Mouse (Mus musculus): ENCODE measurements around the gene Itpr3. TPM values are rescaled to one million over a fixed set of nuclear protein-coding genes. Genes with fewer than 3 reads are reported as not detected.

Gene Itpr3
- polyA plus RNA-seq, 1 experiment from 2014 or later, result 1.1 TPM

- no peak overlapping the region for H3K4me2 ChIP-seq (ENCODE audit: low read depth, low read length)
- no peaks in the 10 kb centered on the region for H3K27me3 ChIP-seq (ENCODE audit: control insufficient read depth, insufficient read depth, low read depth, low read length)
- peaks cover 15% of the 10 kb centered on the region for H3K4me1 ChIP-seq (ENCODE audit: control insufficient read depth, low read depth, low read length)
- peaks cover 3% of the 10 kb centered on the region; the same call in 1 of the 2 replicates for H3K36me3 ChIP-seq (ENCODE audit: control insufficient read depth, insufficient read depth)
- no peak for ATAC-seq (ENCODE audit: low read depth)
- H3K9me3 ChIP-seq (replicated peaks; ENCODE audit: control insufficient read depth, low read length), result no peaks in the 10 kb centered on the region
- WGBS (ENCODE audit: insufficient replicate concordance), result 46% methylated on average over 2 of the region's 2 CpGs
- no peak overlapping the region for H3K27ac ChIP-seq (ENCODE audit: low read length)
- no peak overlapping the region for H3K4me3 ChIP-seq (ENCODE audit: low read depth, low read length)
- H3K9ac ChIP-seq (ENCODE audit: low read depth, low read length), result no peak overlapping the region
These were observed 66.0 kb downstream of the Itpr3 start for GRCm38 (mm10) chr17:27123103-27123502.

GRCm38 (mm10) chr17:27123813-27124375 is 66.8 kb downstream of the Itpr3 start:
- Histone ChIP-seq H3K27ac (ENCODE audit: low read length) (peak overlapping the region; percentile 41), H3K9me3 (replicated peaks; ENCODE audit: control insufficient read depth, low read length) (no peaks in the 10 kb centered on the region), H3K4me3 (ENCODE audit: low read depth, low read length) (no peak overlapping the region), H3K27me3 (ENCODE audit: control insufficient read depth, insufficient read depth, low read depth, low read length) (no peaks in the 10 kb centered on the region), H3K4me2 (ENCODE audit: low read depth, low read length) (no peak overlapping the region), H3K9ac (ENCODE audit: low read depth, low read length) (no peak overlapping the region), H3K4me1 (ENCODE audit: control insufficient read depth, low read depth, low read length) (peaks cover 15% of the 10 kb centered on the region), H3K36me3 (ENCODE audit: control insufficient read depth, insufficient read depth) (peaks cover 3% of the 10 kb centered on the region; the same call in 1 of the 2 replicates)
- WGBS (ENCODE audit: insufficient replicate concordance), result 75% methylated on average over 7 of the region's 7 CpGs
- peak; percentile 74 for ATAC-seq (ENCODE audit: low read depth)

GRCm38 (mm10) chr17:27125185-27125584 is 68.1 kb downstream of the Itpr3 start:
- Histone ChIP-seq H3K4me3 (ENCODE audit: low read depth, low read length) (no peak overlapping the region), H3K27me3 (ENCODE audit: control insufficient read depth, insufficient read depth, low read depth, low read length) (no peaks in the 10 kb centered on the region), H3K9ac (ENCODE audit: low read depth, low read length) (no peak overlapping the region), H3K36me3 (ENCODE audit: control insufficient read depth, insufficient read depth) (peaks cover 3% of the 10 kb centered on the region; the same call in 1 of the 2 replicates), H3K4me2 (ENCODE audit: low read depth, low read length) (no peak overlapping the region), H3K4me1 (ENCODE audit: control insufficient read depth, low read depth, low read length) (peaks cover 18% of the 10 kb centered on the region), H3K27ac (ENCODE audit: low read length) (no peak overlapping the region), H3K9me3 (replicated peaks; ENCODE audit: control insufficient read depth, low read length) (no peaks in the 10 kb centered on the region)
- 34% methylated on average over 12 of the region's 12 CpGs for WGBS (ENCODE audit: insufficient replicate concordance)
- ATAC-seq (ENCODE audit: low read depth), result no peak

GRCm38 (mm10) chr17:27125669-27126202 is 68.6 kb downstream of the Itpr3 start:
- Histone ChIP-seq H3K4me3 (ENCODE audit: low read depth, low read length) (no peak overlapping the region), H3K27ac (ENCODE audit: low read length) (no peak overlapping the region), H3K9me3 (replicated peaks; ENCODE audit: control insufficient read depth, low read length) (no peaks in the 10 kb centered on the region), H3K9ac (ENCODE audit: low read depth, low read length) (no peak overlapping the region), H3K4me1 (ENCODE audit: control insufficient read depth, low read depth, low read length) (peaks cover 23% of the 10 kb centered on the region), H3K27me3 (ENCODE audit: control insufficient read depth, insufficient read depth, low read depth, low read length) (no peaks in the 10 kb centered on the region), H3K4me2 (ENCODE audit: low read depth, low read length) (no peak overlapping the region), H3K36me3 (ENCODE audit: control insufficient read depth, insufficient read depth) (peaks cover 3% of the 10 kb centered on the region; the same call in 1 of the 2 replicates)
- WGBS (ENCODE audit: insufficient replicate concordance), result 78% methylated on average over 11 of the region's 11 CpGs
- ATAC-seq (ENCODE audit: low read depth), result no peak

- Histone ChIP-seq H3K27me3 (ENCODE audit: control insufficient read depth, insufficient read depth, low read depth, low read length) (no peaks in the 10 kb centered on the region), H3K27ac (ENCODE audit: low read length) (no peak overlapping the region), H3K4me3 (ENCODE audit: low read depth, low read length) (no peak overlapping the region), H3K4me1 (ENCODE audit: control insufficient read depth, low read depth, low read length) (peaks cover 26% of the 10 kb centered on the region), H3K36me3 (ENCODE audit: control insufficient read depth, insufficient read depth) (peaks cover 3% of the 10 kb centered on the region; the same call in 1 of the 2 replicates), H3K9ac (ENCODE audit: low read depth, low read length) (no peak overlapping the region), H3K9me3 (replicated peaks; ENCODE audit: control insufficient read depth, low read length) (no peaks in the 10 kb centered on the region), H3K4me2 (ENCODE audit: low read depth, low read length) (no peak overlapping the region)
- no peak for ATAC-seq (ENCODE audit: low read depth)
- WGBS (ENCODE audit: insufficient replicate concordance), result 75% methylated on average over 10 of the region's 10 CpGs
These were observed 69.9 kb downstream of the Itpr3 start for GRCm38 (mm10) chr17:27126974-27127373.

- ATAC-seq (ENCODE audit: low read depth), result no peak
- Histone ChIP-seq H3K4me1 (ENCODE audit: control insufficient read depth, low read depth, low read length) (peaks cover 33% of the 10 kb centered on the region), H3K27me3 (ENCODE audit: control insufficient read depth, insufficient read depth, low read depth, low read length) (no peaks in the 10 kb centered on the region), H3K36me3 (ENCODE audit: control insufficient read depth, insufficient read depth) (no peaks in the 10 kb centered on the region; the same call in 1 of the 2 replicates), H3K27ac (ENCODE audit: low read length) (no peak overlapping the region), H3K4me2 (ENCODE audit: low read depth, low read length) (no peak overlapping the region), H3K4me3 (ENCODE audit: low read depth, low read length) (no peak overlapping the region), H3K9ac (ENCODE audit: low read depth, low read length) (no peak overlapping the region), H3K9me3 (replicated peaks; ENCODE audit: control insufficient read depth, low read length) (no peaks in the 10 kb centered on the region)
- 77% methylated on average over 5 of the region's 5 CpGs for WGBS (ENCODE audit: insufficient replicate concordance)
These were observed 71.1 kb downstream of the Itpr3 start for GRCm38 (mm10) chr17:27128189-27128588.

- H3K27me3 ChIP-seq (ENCODE audit: control insufficient read depth, insufficient read depth, low read depth, low read length), result no peaks in the 10 kb centered on the region
- ATAC-seq (ENCODE audit: low read depth), result no peak
- no peaks in the 10 kb centered on the region for H3K9me3 ChIP-seq (replicated peaks; ENCODE audit: control insufficient read depth, low read length)
- peaks cover 31% of the 10 kb centered on the region for H3K4me1 ChIP-seq (ENCODE audit: control insufficient read depth, low read depth, low read length)
- H3K27ac ChIP-seq (ENCODE audit: low read length), result no peak overlapping the region
- H3K36me3 ChIP-seq (ENCODE audit: control insufficient read depth, insufficient read depth), result no peaks in the 10 kb centered on the region
- WGBS (ENCODE audit: insufficient replicate concordance), result 75% methylated on average over 13 of the region's 13 CpGs
- no peak overlapping the region for H3K4me3 ChIP-seq (ENCODE audit: low read depth, low read length)
- no peak overlapping the region for H3K4me2 ChIP-seq (ENCODE audit: low read depth, low read length)
- no peak overlapping the region for H3K9ac ChIP-seq (ENCODE audit: low read depth, low read length)
These were observed 72.2 kb downstream of the Itpr3 start for GRCm38 (mm10) chr17:27129291-27129690.

GRCm38 (mm10) chr17:27129819-27130218 is 72.7 kb downstream of the Itpr3 start:
- no peaks in the 10 kb centered on the region for H3K9me3 ChIP-seq (replicated peaks; ENCODE audit: control insufficient read depth, low read length)
- no peak overlapping the region for H3K27ac ChIP-seq (ENCODE audit: low read length)
- 71% methylated on average over 7 of the region's 7 CpGs for WGBS (ENCODE audit: insufficient replicate concordance)
- no peak overlapping the region for H3K4me3 ChIP-seq (ENCODE audit: low read depth, low read length)
- H3K9ac ChIP-seq (ENCODE audit: low read depth, low read length), result no peak overlapping the region; the same call in 1 of the 2 replicates
- no peaks in the 10 kb centered on the region for H3K36me3 ChIP-seq (ENCODE audit: control insufficient read depth, insufficient read depth)
- no peak for ATAC-seq (ENCODE audit: low read depth)
- H3K4me2 ChIP-seq (ENCODE audit: low read depth, low read length), result no peak overlapping the region
- H3K4me1 ChIP-seq (ENCODE audit: control insufficient read depth, low read depth, low read length), result peaks cover 35% of the 10 kb centered on the region
- H3K27me3 ChIP-seq (ENCODE audit: control insufficient read depth, insufficient read depth, low read depth, low read length), result no peaks in the 10 kb centered on the region

- Histone ChIP-seq H3K4me2 (ENCODE audit: low read depth, low read length) (no peak overlapping the region), H3K4me1 (ENCODE audit: control insufficient read depth, low read depth, low read length) (peaks cover 39% of the 10 kb centered on the region), H3K36me3 (ENCODE audit: control insufficient read depth, insufficient read depth) (no peaks in the 10 kb centered on the region), H3K9ac (ENCODE audit: low read depth, low read length) (no peak overlapping the region; the same call in 1 of the 2 replicates), H3K4me3 (ENCODE audit: low read depth, low read length) (no peak overlapping the region), H3K27ac (ENCODE audit: low read length) (no peak overlapping the region), H3K9me3 (replicated peaks; ENCODE audit: control insufficient read depth, low read length) (no peaks in the 10 kb centered on the region), H3K27me3 (ENCODE audit: control insufficient read depth, insufficient read depth, low read depth, low read length) (no peaks in the 10 kb centered on the region)
- no peak for ATAC-seq (ENCODE audit: low read depth)
- WGBS (ENCODE audit: insufficient replicate concordance), result 64% methylated on average over 9 of the region's 9 CpGs
These were observed 73.1 kb downstream of the Itpr3 start for GRCm38 (mm10) chr17:27130246-27130645.
